Mouse (Mus musculus) liver, embryonic 14.5 days (tissue): ENCODE measurements around the gene Trio.

ENCODE experiments used
- CTCF ChIP-seq: IDR thresholded peaks from 2 replicates; pipeline ENCODE4 v1.5.1; 2016; ENCODE audit warnings: antibody characterized with exemption, low read depth, control low read depth
- EP300 ChIP-seq: IDR thresholded peaks from 2 replicates; pipeline ENCODE4 v1.6.1; 2016; ENCODE audit warnings: antibody characterized with exemption, low read depth

- TF ChIP-seq CTCF, result no peak
- no peak for TF ChIP-seq EP300
Measured at GRCm38 (mm10) chr15:27877831-27878230, 147.8 kb downstream of the Trio start.
